Mouse (Mus musculus) testis, postnatal 14 days (tissue): ENCODE results near the gene Dlx6.

Experiments used
- DNase-seq: peaks from one replicate; pipeline ENCODE4 v3.0.0; 2021; ENCODE audit warnings: low spot score

Dlx6 gene

GRCm38 (mm10) chr6:6859950-6860410 lies 3.2 kb upstream of the Dlx6 start:
- no peak for DNase-seq

GRCm38 (mm10) chr6:6860411-6861085 lies 2.6 kb upstream of the Dlx6 start:
- no peak for DNase-seq

DNA sequence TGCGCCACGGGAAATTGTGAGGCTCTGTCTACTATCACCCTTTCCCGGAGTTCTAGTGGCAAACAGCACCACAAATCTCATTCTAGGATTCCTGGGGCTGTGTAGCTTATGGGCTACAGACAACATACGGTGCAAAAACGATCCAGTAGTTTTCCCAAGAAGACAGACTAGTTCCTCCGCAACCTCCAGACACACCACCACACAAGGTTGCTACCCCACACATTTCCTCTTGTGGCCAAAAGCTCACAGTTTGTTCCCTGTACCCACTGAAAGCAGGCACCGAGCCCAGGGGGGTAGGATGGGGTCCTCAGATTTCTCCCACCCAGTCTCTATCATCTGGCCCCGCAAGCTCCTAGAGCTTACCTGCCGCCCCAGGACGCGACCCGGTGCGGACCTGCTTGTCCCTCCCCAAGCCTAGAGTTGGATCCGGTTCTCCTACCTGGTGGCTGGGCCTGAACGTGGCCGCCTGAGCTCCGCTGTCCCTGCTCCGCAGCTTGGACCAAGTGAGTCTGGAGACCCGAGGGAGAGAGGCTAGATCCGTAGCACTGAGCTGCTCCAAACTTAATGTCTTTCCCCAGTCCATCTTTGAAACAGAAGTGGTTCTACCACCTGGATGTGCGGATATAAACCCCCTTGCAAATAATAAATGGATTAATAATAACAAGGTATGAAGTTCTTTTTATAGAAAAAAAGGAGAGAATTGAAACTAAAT lies 1.9 kb upstream of the Dlx6 start:
- no peak for DNase-seq

GRCm38 (mm10) chr6:6861798-6862428 lies 1.2 kb upstream of the Dlx6 start:
- DNase-seq: no peak

GRCm38 (mm10) chr6:6862611-6863010 lies 523 bp upstream of the Dlx6 start:
- DNase-seq: peak; percentile 60

GRCm38 (mm10) chr6:6863955-6864354 lies 821 bp downstream of the Dlx6 start:
- DNase-seq: no peak

DNA sequence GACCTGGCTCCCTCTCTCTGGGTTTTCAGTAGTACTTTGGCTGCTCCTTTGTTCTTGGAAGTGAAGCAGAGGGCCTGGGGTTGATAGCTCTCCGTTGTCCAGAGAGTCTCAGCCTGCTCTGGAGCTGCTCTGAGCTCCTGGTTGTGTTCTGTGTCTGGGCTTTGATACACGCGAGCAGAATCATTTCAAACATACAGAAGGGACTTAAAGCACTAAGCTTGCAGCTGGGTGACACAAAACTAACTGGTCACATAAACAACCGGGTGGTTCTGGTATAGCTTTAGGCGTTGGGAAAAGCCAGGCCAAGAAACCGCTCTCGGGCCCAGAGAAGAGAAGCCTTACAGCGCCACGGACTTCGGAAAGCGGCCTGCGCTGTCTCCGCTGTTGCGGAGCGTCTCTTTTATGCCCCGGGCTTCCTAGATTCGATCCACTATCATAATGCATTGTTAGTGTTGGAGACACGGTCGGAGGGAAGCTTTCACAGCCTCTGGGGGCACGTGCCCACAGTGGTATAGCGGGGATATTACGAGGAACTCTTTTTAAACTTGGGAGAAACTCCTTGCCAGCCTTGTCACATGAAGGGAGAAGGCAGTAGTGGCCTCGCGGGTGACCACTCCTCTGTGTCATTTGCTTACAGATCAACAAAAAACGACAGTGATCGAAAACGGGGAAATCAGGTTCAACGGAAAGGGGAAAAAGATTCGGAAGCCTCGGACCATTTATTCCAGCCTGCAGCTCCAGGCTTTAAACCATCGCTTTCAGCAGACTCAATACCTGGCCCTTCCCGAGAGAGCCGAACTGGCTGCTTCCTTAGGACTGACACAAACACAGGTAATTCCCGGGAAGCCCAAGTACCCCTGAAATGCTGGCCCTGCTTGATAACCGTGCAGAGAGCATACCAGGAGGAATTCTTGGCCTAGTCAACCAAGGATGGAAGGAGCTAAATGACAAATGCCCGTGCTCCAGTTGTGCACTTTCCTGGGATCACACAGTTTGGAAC lies 1.6 kb downstream of the Dlx6 start:
- no peak for DNase-seq

GRCm38 (mm10) chr6:6867031-6867430 lies 3.9 kb downstream of the Dlx6 start:
- no peak for DNase-seq

DNA sequence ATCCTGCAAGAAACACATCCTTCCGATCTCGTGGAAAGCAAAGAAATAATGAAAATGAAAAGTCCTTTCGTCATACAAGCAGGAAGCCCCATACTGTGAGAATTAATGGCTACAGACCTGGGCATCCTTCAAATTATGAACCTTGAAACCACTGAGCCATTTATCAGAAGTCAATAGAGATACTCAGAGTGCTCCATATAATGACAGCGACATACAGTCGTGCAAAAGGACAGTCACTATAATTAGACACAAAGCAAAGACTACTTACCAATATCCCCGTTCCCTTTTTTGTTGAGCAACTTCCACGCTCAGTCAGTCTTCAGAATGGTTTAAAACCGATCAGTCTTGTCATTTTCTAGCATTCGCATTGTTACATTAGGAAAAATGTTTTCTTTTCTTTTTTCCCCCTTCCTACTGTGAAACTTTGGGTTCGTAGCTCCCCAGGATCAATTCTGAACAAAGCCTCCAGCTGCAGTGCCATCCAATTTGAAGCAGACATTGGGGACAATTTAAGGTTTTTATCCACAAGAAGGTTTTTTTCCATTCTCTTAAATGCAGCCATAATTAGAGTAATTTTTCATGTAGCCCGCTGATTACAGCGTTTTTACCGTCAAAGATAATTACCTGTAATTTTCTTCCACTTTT lies 6.0 kb downstream of the Dlx6 start:
- DNase-seq: no peak

DNA sequence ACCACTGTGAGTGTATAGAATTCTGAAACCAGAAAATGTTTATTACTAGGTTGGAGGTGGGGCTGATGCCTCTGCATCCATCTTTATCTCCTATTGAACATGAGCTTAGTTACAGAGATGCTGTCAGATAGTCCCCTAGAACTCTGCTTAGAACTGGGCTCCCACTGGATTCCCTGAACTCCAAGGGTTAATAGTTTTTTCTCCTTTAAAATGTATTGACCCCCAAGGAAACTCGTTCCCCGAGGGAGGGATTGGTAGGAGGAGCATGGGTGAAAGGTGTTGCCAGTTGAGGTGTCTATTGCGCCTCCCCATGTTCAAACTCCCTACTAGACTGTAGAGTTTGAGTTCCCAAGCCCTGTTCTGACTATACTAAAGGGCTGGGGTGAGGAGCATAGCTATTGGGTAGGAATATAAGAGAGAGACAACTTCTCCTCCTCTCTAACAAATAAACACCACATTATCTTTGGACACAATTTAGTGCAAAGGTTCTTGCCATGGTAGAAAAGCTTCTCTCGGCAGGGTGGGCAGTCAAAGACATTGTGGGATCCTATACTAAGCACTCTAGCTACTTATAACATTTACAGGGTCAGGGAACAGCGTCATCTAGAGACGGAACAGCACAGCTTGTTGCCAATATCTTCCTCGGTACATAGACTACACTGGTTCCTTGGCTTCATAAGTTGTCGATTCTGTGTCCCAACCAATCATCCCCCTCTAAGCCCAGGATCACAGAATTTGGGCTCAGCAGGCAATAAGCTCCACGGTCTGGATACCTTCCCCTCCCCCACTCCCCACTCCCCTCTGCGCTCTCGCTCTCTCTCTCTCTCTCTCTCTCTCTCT lies 7.0 kb downstream of the Dlx6 start:
- no peak for DNase-seq

- DNase-seq: no peak
These were observed 7.8 kb downstream of the Dlx6 start for GRCm38 (mm10) chr6:6870876-6871420.

- DNase-seq: no peak
These were observed 8.6 kb downstream of the Dlx6 start for GRCm38 (mm10) chr6:6871692-6872091.

DNA sequence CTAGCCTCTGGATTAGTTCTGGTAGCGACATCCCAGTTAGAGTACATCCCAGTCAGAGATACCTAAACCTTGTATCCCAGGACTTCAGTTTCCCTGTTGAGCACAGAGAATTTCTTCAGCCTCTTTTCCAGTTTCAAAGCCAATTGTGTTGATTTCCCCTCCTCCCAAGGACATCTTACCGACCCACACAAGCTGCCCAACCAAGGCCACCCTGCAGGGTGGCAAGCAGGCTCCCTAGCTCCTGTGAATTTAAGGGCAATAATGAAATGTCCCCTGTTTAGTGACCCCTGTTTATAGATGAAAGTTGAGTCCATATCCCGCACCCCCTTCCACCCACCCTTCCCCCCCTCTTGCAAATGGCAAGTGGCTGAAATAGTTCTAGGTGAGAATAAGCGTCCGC lies 9.7 kb downstream of the Dlx6 start:
- DNase-seq: no peak

GRCm38 (mm10) chr6:6873476-6874072 lies 10.4 kb downstream of the Dlx6 start:
- DNase-seq: no peak

DNA sequence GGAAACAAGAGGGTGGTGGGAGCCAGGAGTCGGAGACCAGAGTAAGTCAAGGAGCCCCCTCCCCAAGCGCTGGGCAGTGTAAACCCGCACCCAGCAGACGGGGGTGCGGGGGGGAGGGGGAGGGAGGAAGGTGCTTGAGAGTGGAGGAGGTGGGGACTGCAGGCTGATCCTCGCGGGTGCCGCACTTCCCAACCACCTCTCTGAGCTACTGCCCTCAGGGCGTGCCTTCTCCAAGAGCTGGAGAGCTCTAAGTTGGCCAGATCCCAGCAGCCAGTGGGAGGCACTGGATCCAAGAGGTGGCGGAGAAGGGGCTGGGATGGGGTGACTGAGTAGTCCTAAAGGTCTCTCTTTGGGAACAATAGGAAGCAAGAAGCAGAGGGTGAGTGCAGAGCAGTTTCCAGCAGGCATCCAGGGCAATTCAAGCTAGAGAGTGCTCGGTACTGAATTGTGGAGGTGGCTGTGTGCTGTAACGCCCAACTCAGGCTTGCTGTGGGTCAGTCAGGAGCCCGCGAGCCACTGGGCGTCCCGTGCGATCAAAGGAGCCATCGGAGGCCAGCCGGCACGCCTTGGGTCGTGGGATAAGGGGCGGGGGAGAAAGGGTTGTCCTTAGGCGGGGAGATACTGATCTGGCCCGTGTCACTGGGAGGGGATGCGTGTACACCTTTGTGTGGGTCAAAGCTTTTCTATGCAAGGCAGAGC lies 11.1 kb downstream of the Dlx6 start:
- no peak for DNase-seq

DNA sequence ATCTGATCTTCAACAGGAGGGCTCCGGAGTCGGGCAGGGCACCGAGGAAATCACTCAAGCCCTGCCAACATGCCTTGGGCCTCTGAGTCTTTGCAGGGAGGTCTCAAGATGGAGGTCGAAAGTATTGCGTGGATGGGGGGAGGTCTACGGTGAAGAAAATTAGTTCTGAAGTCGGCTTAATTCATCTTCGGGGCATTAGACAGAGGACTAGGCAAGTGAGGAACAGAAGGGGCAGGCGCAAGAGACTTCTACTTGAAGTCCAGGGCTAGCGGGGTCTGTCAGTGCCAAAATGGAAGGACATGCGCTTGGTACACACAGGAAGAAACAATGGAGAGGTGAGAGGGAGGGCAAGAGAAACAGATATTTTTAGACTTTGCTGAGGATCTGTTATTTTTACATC lies 12.0 kb downstream of the Dlx6 start:
- DNase-seq: no peak

- no peak for DNase-seq
These were observed 12.5 kb downstream of the Dlx6 start for GRCm38 (mm10) chr6:6875676-6876075.

DNA sequence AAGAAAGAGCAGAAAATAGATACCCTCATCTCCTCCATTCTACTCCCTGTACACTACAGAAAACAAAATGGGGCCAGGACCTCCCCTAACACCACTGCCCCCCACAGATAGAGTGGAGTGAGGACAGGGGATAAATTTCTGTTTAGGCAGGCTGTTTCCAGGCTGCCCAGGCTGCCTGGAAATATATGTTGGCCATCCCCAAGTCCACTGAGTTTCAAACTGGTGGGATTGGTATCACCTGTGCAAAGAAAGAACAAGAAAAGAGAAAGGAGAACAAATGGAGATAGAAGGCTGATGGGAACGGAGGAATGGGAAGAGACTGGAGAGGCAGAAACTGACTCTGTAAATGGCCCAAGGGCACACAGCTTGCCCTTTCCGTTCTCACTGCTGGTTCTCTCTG lies 13.1 kb downstream of the Dlx6 start:
- no peak for DNase-seq

- no peak for DNase-seq
These were observed 13.6 kb downstream of the Dlx6 start for GRCm38 (mm10) chr6:6876731-6877130.
